Mouse (Mus musculus) MEL (cell line): ENCODE data around the gene Ssh2. TPM values are rescaled to one million over a fixed set of nuclear protein-coding genes. Genes with fewer than 3 reads are reported as not detected.
A peak's percentile ranks its signal among the peaks of the same experiment; 100 is the strongest.

Experiments used
- DNase-seq: peaks from one replicate; pipeline ENCODE4 v3.0.0; 2011; ENCODE audit warnings: low read depth, low spot score
- H3K27ac ChIP-seq: 2 replicates; pipeline ENCODE4 v1.5.1; 2012; ENCODE audit warnings: low read depth, mild to moderate bottlenecking, control low read depth, low read length, moderate library complexity; ENCODE audit not compliant: control insufficient read depth
- H3K27me3 ChIP-seq, 2 experiments: fragments of 150-350 bp in 1 of 2; sonication (generic) in 1 of 2; 2 replicates each; pipeline ENCODE4 v1.6.1; 2012; ENCODE audit warnings: low read length in 2 of 2, mild to moderate bottlenecking in 2 of 2, improper control_type of control experiment in 1 of 2, moderate library complexity in 1 of 2; ENCODE audit not compliant: insufficient read depth in 2 of 2, control insufficient read depth in 1 of 2
- H3K36me3 ChIP-seq, 2 experiments: 2 replicates each; pipeline ENCODE4 v1.6.1; 2012 to 2014; ENCODE audit warnings: low read length in 2 of 2, improper control_type of control experiment in 1 of 2, inconsistent platforms in 1 of 2, mild to moderate bottlenecking in 1 of 2; ENCODE audit not compliant: insufficient read depth in 2 of 2, control insufficient read depth in 1 of 2
- H3K4me1 ChIP-seq, 2 experiments: fragments of 150-350 bp in 1 of 2; sonication (generic) in 1 of 2; 2 replicates each; pipeline ENCODE4 v1.6.1; 2012; ENCODE audit warnings: low read length in 2 of 2, improper control_type of control experiment in 1 of 2, mild to moderate bottlenecking in 1 of 2; ENCODE audit not compliant: insufficient read depth in 2 of 2, control insufficient read depth in 1 of 2
- H3K4me3 ChIP-seq, 2 experiments: fragments of 150-350 bp in 1 of 2; sonication (generic) in 1 of 2; 2 replicates each; pipeline ENCODE4 v1.5.1; 2012; ENCODE audit warnings: low read depth in 2 of 2, low read length in 2 of 2, mild to moderate bottlenecking in 2 of 2, moderate library complexity in 2 of 2, control low read depth in 1 of 2, improper control_type of control experiment in 1 of 2; ENCODE audit not compliant: control insufficient read depth in 1 of 2, insufficient read depth in 1 of 2
- H3K79me2 ChIP-seq: 2 replicates; pipeline ENCODE4 v1.6.1; 2012; ENCODE audit warnings: mild to moderate bottlenecking, low read length, moderate library complexity; ENCODE audit not compliant: control insufficient read depth, poor library complexity, insufficient read depth
- H3K9ac ChIP-seq: 2 replicates; pipeline ENCODE4 v1.6.1; 2012; ENCODE audit warnings: low read depth, mild to moderate bottlenecking, control low read depth, low read length, moderate library complexity; ENCODE audit not compliant: control insufficient read depth, poor library complexity, severe bottlenecking
- H3K9me3 ChIP-seq: fragments of 150-350 bp; sonication (generic); replicated peaks from 2 replicates; pipeline ENCODE4 v1.6.1; 2012; ENCODE audit warnings: mild to moderate bottlenecking, low read length, improper control_type of control experiment, moderate library complexity; ENCODE audit not compliant: insufficient read depth
- CHD1 ChIP-seq: IDR thresholded peaks from 2 replicates; pipeline ENCODE4 v1.6.1; 2012; ENCODE audit warnings: low read depth, mild to moderate bottlenecking, inconsistent platforms, low read length, improper control_type of control experiment
- CHD2 ChIP-seq: IDR thresholded peaks from 2 replicates; pipeline ENCODE4 v1.6.1; 2011; ENCODE audit warnings: low read length, improper control_type of control experiment
- E2F4 ChIP-seq: IDR thresholded peaks from 2 replicates; pipeline ENCODE4 v1.6.1; 2011; ENCODE audit warnings: low read depth, low read length, improper control_type of control experiment, borderline replicate concordance
- ELF1 ChIP-seq: IDR thresholded peaks from 2 replicates; pipeline ENCODE4 v1.6.1; 2014; ENCODE audit warnings: low read depth, mild to moderate bottlenecking, inconsistent platforms, low read length, improper control_type of control experiment, moderate library complexity
- EP300 ChIP-seq, 2 experiments: IDR thresholded peaks; 2 replicates each; pipeline ENCODE4 v1.6.1; 2011; ENCODE audit warnings: improper control_type of control experiment in 2 of 2, low read length in 2 of 2, low read depth in 1 of 2, mild to moderate bottlenecking in 1 of 2
- ETS1 ChIP-seq: IDR thresholded peaks from 2 replicates; pipeline ENCODE4 v1.6.1; 2012; ENCODE audit warnings: low read depth, mild to moderate bottlenecking, inconsistent platforms, low read length, improper control_type of control experiment, moderate library complexity
- GABPA ChIP-seq: IDR thresholded peaks from 2 replicates; pipeline ENCODE4 v1.6.1; 2012; ENCODE audit warnings: low read depth, mild to moderate bottlenecking, inconsistent platforms, low read length, improper control_type of control experiment, moderate library complexity
- GATA1 ChIP-seq: IDR thresholded peaks from 2 replicates; pipeline ENCODE4 v1.6.1; 2011; ENCODE audit warnings: low read depth, low read length, improper control_type of control experiment
- HCFC1 ChIP-seq: IDR thresholded peaks from 2 replicates; pipeline ENCODE4 v1.6.1; 2012; ENCODE audit warnings: low read depth, mild to moderate bottlenecking, inconsistent platforms, low read length, improper control_type of control experiment, moderate library complexity
- JUND ChIP-seq: IDR thresholded peaks from 2 replicates; pipeline ENCODE4 v1.6.1; 2011; ENCODE audit warnings: low read depth, mild to moderate bottlenecking, improper control_type of control experiment, low read length
- KAT2A ChIP-seq: conservative IDR thresholded peaks from 2 replicates; pipeline ENCODE4 v1.6.1; 2012; ENCODE audit warnings: low read depth, low read length, improper control_type of control experiment, inconsistent platforms
- MAFK ChIP-seq: IDR thresholded peaks from 2 replicates; pipeline ENCODE4 v1.6.1; 2011; ENCODE audit warnings: low read depth, mild to moderate bottlenecking, low read length, improper control_type of control experiment, borderline replicate concordance
- MAX ChIP-seq: IDR thresholded peaks from 2 replicates; pipeline ENCODE4 v1.6.1; 2011; ENCODE audit warnings: low read length, improper control_type of control experiment
- MAZ ChIP-seq: IDR thresholded peaks from 2 replicates; pipeline ENCODE4 v1.6.1; 2012; ENCODE audit warnings: low read depth, mild to moderate bottlenecking, inconsistent platforms, low read length, improper control_type of control experiment
- MYC ChIP-seq: IDR thresholded peaks from 2 replicates; pipeline ENCODE4 v1.6.1; 2011; ENCODE audit warnings: low read depth, mild to moderate bottlenecking, low read length, improper control_type of control experiment, moderate library complexity
- NRF1 ChIP-seq: IDR thresholded peaks from 2 replicates; pipeline ENCODE4 v1.6.1; 2014; ENCODE audit warnings: low read depth, mild to moderate bottlenecking, inconsistent platforms, low read length, improper control_type of control experiment, moderate library complexity; ENCODE audit not compliant: poor library complexity, insufficient read depth, severe bottlenecking
- POLR2A ChIP-seq, 2 experiments: IDR thresholded peaks; 2 replicates each; pipeline ENCODE4 v1.6.1; 2011 to 2012; ENCODE audit warnings: low read length in 2 of 2, mild to moderate bottlenecking in 2 of 2, control low read depth in 1 of 2, improper control_type of control experiment in 1 of 2, low read depth in 1 of 2, moderate library complexity in 1 of 2; ENCODE audit not compliant: control insufficient read depth in 1 of 2, insufficient read depth in 1 of 2, poor library complexity in 1 of 2
- RAD21 ChIP-seq: IDR thresholded peaks from 2 replicates; pipeline ENCODE4 v1.6.1; 2011; ENCODE audit warnings: mild to moderate bottlenecking, low read depth, low read length, improper control_type of control experiment
- SIN3A ChIP-seq: IDR thresholded peaks from 2 replicates; pipeline ENCODE4 v1.6.1; 2012; ENCODE audit warnings: low read length, improper control_type of control experiment, inconsistent platforms
- SMC3 ChIP-seq: IDR thresholded peaks from 2 replicates; pipeline ENCODE4 v1.6.1; 2011; ENCODE audit warnings: low read depth, low read length, improper control_type of control experiment
- TCF12 ChIP-seq: IDR thresholded peaks from 2 replicates; pipeline ENCODE4 v1.6.1; 2014; ENCODE audit warnings: low read depth, mild to moderate bottlenecking, inconsistent platforms, low read length, improper control_type of control experiment, moderate library complexity
- USF2 ChIP-seq, 2 experiments: IDR thresholded peaks; 2 replicates each; pipeline ENCODE4 v1.6.1; 2011 to 2012; ENCODE audit warnings: improper control_type of control experiment in 2 of 2, low read length in 2 of 2, borderline replicate concordance in 1 of 2, inconsistent platforms in 1 of 2, low read depth in 1 of 2, mild to moderate bottlenecking in 1 of 2; ENCODE audit not compliant: insufficient read depth in 1 of 2
- ZNF384 ChIP-seq: IDR thresholded peaks from 2 replicates; pipeline ENCODE4 v1.6.1; 2012; ENCODE audit warnings: low read depth, mild to moderate bottlenecking, inconsistent platforms, low read length, improper control_type of control experiment
- polyA plus RNA-seq, 2 experiments: library from polyadenylated mRNA; stranded (reverse) in 1 of 2; unstranded in 1 of 2; fragments of >175 nt in 1 of 2; fragments of >200 nt in 1 of 2; gene quantifications; 2 replicates each; pipeline versions ENCODE4 v1.2.1 to v1.2.4; 2012; ENCODE audit warnings: low replicate concordance in 2 of 2, low read depth in 1 of 2; ENCODE audit not compliant: insufficient read length in 2 of 2, insufficient read depth in 1 of 2, missing spikeins in 1 of 2
- total RNA-seq: library from RNA; depleted of rRNA; stranded (reverse); fragments of 300-350 nt; gene quantifications from 2 replicates; pipeline ENCODE4 v1.2.3, GENCODE M21; 2012

Ssh2 gene
- total and polyA plus RNA-seq, 3 experiments, result 6.3 to 29.2 (median 16.5) TPM

DNA sequence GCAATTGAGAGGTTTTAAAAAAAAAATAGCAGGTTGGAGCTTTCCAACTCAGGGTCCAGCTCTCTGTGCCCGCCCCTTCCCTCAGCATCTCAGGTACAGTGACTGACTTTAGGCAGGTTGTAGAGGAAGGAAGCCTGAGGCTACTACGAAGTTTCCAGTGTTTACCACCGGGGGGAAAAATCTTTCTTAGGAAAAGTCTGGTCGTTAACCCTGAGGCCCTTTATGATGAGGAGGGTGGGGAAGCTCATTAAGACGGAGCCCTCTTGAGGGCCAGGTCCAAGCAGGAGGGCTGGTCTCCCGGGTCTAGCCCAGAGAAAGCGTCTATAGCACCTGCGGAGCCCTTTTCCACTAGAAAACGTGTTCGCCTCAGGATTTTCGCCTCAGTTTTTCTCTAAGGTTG, 604 bp upstream of the Ssh2 start:
- peak overlapping the region; percentile 96 for H3K9ac ChIP-seq
- H3K4me3 ChIP-seq, result peak overlapping the region; percentile 86 to 93
- no peak for DNase-seq
- peaks cover 8 to 11% of the 10 kb centered on the region in 2 experiments; a peak in 3 of 4 replicates for H3K4me1 ChIP-seq
- TF ChIP-seq ZNF384, result 0 out of 2 replicates have a peak, but pooled peaks have one; percentile 2
- TF ChIP-seq SIN3A, result no peak
- TF ChIP-seq RAD21, result no peak
- peaks cover 0 to 18% of the 10 kb centered on the region in 2 experiments; a peak in 2 of 4 replicates for H3K36me3 ChIP-seq
- peaks cover 27% of the 10 kb centered on the region for H3K79me2 ChIP-seq
- no peaks in the 10 kb centered on the region for H3K27me3 ChIP-seq
- peak overlapping the region; percentile 72 for H3K27ac ChIP-seq
- no peaks in the 10 kb centered on the region for H3K9me3 ChIP-seq

DNA sequence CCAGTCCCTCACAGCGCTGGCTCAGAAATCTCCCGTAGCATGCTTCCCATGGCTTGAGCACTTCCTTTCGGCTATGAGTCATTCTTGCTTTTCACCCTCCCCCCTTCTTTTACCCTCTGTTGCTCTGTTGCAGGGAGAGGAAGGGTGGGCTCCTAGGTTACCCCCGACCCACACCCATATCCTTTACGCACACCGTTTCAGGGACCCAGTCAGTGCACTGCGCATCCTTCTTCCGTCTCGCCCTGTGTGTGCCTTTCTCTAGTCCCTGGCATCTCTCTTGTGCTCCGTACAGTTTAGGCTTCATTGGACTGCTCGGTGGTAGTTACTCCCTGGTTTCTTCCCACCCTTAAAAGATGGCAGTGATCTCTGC, 659 bp downstream of the Ssh2 start:
- H3K4me3 ChIP-seq, result peak overlapping the region; percentile 86 to 93
- no peak for DNase-seq
- no peak for TF ChIP-seq MAZ
- no peak for TF ChIP-seq ELF1
- TF ChIP-seq MAX, result 0 out of 2 replicates have a peak, but pooled peaks have one; percentile 29
- TF ChIP-seq JUND, result peak; percentile 79; the same call in 1 of the 2 replicates
- TF ChIP-seq USF2 (IDR thresholded peaks at IDR 0.05; ENCODE audit: borderline replicate concordance in 1 of 2, insufficient read depth in 1 of 2, low read depth in 1 of 2, low read length in 2 of 2), result no peak
- TF ChIP-seq KAT2A, result no peak
- no peak for TF ChIP-seq E2F4
- no peak for TF ChIP-seq POLR2A (IDR thresholded peaks at IDR 0.05; ENCODE audit: control insufficient read depth in 1 of 2, insufficient read depth in 1 of 2, low read depth in 1 of 2, low read length in 2 of 2, poor library complexity in 1 of 2)
- TF ChIP-seq RAD21, result no peak
- no peak for TF ChIP-seq NRF1
- TF ChIP-seq ETS1, result peak; percentile 22; the same call in 1 of the 2 replicates
- no peak for TF ChIP-seq TCF12
- TF ChIP-seq ZNF384, result no peak
- TF ChIP-seq GABPA, result no peak
- TF ChIP-seq EP300 (IDR thresholded peaks at IDR 0.05; ENCODE audit: low read depth in 1 of 2, low read length in 2 of 2), result no peak
- TF ChIP-seq SMC3, result peak; percentile 15; the same call in 1 of the 2 replicates
- peak; percentile 52; the same call in 1 of the 2 replicates for TF ChIP-seq MYC
- TF ChIP-seq CHD2, result no peak
- TF ChIP-seq GATA1, result no peak
- TF ChIP-seq HCFC1, result 0 out of 2 replicates have a peak, but pooled peaks have one; percentile 17
- no peak; the same call in 1 of the 2 replicates for TF ChIP-seq SIN3A
- no peak for TF ChIP-seq MAFK
- TF ChIP-seq CHD1, result 0 out of 2 replicates have a peak, but pooled peaks have one; percentile 31
- TF ChIP-seq, all 39 proteins: peak for 7
- H3K36me3 ChIP-seq, result peaks cover 0 to 18% of the 10 kb centered on the region in 2 experiments; a peak in 2 of 4 replicates
- peaks cover 8 to 11% of the 10 kb centered on the region in 2 experiments; a peak in 3 of 4 replicates for H3K4me1 ChIP-seq
- no peaks in the 10 kb centered on the region for H3K9me3 ChIP-seq
- H3K79me2 ChIP-seq, result peaks cover 27% of the 10 kb centered on the region
- H3K9ac ChIP-seq, result peak overlapping the region; percentile 96
- no peaks in the 10 kb centered on the region for H3K27me3 ChIP-seq
- peak overlapping the region; percentile 78 for H3K27ac ChIP-seq
